Mouse (Mus musculus): Measurements from ENCODE around the gene Adck1. TPM values are rescaled to one million over a fixed set of nuclear protein-coding genes. Genes with fewer than 3 reads are reported as not detected.

Gene Adck1
- total and polyA plus RNA-seq, 3 experiments, result 26.8 to 33.3 (median 29.4) TPM

DNA sequence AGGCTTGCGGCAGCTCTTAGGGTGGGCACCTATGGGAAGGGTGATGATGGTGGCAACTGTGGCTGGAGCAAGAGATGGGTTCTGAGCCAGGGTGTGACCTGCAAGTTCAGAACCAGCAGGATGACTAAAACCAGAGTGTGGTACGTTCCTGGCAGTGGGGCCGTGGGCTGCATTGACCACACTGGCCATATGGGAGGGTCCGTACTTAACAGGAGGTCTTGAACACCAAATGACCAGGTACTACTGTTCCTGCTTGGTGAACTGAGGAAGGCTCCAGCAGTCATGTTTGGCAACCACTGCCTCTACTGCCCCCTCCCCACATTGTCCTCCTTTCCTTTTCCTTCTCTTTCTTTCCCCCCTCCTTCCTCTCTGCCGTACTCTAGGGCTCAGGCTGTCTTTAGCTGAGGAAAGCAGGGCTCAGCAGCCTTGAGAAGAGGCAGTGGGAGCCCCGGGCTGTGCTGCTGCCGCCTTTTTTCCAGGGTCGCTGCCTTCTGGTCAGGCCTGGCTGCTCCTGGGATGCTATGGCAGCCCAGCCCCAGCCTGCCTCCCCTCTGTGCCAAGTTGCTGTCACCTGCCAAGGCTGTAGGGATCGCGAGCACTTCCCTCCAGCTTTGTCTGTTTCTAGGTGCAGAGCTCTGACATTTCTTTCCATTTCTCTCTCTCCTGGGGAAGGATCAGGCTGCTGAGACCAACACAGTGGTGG is 103.4 kb downstream of the Adck1 start:
- no peaks in the 10 kb centered on the region for H3K79me2 ChIP-seq (replicated peaks; ENCODE audit: control insufficient read depth, extremely low read depth, insufficient read depth, poor library complexity, severe bottlenecking)
- no peak overlapping the region for H3K4me2 ChIP-seq (ENCODE audit: insufficient read depth, low read depth, poor library complexity, severe bottlenecking)
- no peak overlapping the region for H3K4me3 ChIP-seq (replicated peaks in 1 of 3; ENCODE audit: low read depth in 2 of 3, low read length in 2 of 3, poor library complexity in 1 of 3)
- H3K9ac ChIP-seq (ENCODE audit: insufficient read depth, low read depth), result no peak overlapping the region
- no peak for DNase-seq (ENCODE audit: extremely low read depth)
- no peaks in the 10 kb centered on the region for H3K27me3 ChIP-seq (replicated peaks)
- peaks cover 9 to 38% of the 10 kb centered on the region in 2 experiments for H3K36me3 ChIP-seq (replicated peaks in 1 of 2; ENCODE audit: control insufficient read depth in 1 of 2, insufficient read depth in 1 of 2, low read length in 1 of 2)
- H3K9me3 ChIP-seq (replicated peaks; ENCODE audit: low read length), result no peaks in the 10 kb centered on the region
- no peak overlapping the region for H3K27ac ChIP-seq (ENCODE audit: insufficient read depth, low read depth)
- no peak for TF ChIP-seq NRF1 (IDR thresholded peaks at IDR 0.05; ENCODE audit: low read depth, low read length)
- no peak for TF ChIP-seq TBP (conservative IDR thresholded peaks at IDR 0.05; ENCODE audit: low read depth, low read length)
- no peak for TF ChIP-seq EP300 (IDR thresholded peaks at IDR 0.05; ENCODE audit: low read length)
- TF ChIP-seq NELFE (IDR thresholded peaks at IDR 0.05; ENCODE audit: low read depth, low read length), result no peak
- no peak for TF ChIP-seq IRF4 (IDR thresholded peaks at IDR 0.05; ENCODE audit: low read depth, low read length)
- no peak for TF ChIP-seq MAZ (IDR thresholded peaks at IDR 0.05; ENCODE audit: low read depth, low read length)
- TF ChIP-seq USF1 (IDR thresholded peaks at IDR 0.05; ENCODE audit: low read depth, low read length), result no peak
- TF ChIP-seq MAFK (IDR thresholded peaks at IDR 0.05; ENCODE audit: insufficient replicate concordance, low read length), result no peak
- no peak for TF ChIP-seq MYC (IDR thresholded peaks at IDR 0.05; ENCODE audit: low read depth, low read length)
- no peak for TF ChIP-seq ELF1 (IDR thresholded peaks at IDR 0.05; ENCODE audit: low read depth, low read length)
- no peak for TF ChIP-seq CHD2 (IDR thresholded peaks at IDR 0.05; ENCODE audit: low read length)
- TF ChIP-seq GABPA (IDR thresholded peaks at IDR 0.05; ENCODE audit: insufficient replicate concordance, low read depth, low read length), result no peak
- TF ChIP-seq RCOR1 (conservative IDR thresholded peaks at IDR 0.05; ENCODE audit: low read depth, low read length), result no peak
- in situ Hi-C loops (cut with MboI; ENCODE audit: low pct_ligation_motif_present, low pct_unique_long_range_greater_than_20kb, low sequenced_read_pairs), result no loop called here
- H3K4me1 ChIP-seq (ENCODE audit: control insufficient read depth in 1 of 2, insufficient read depth in 2 of 2), result peaks cover 0 to 10% of the 10 kb centered on the region in 2 experiments; a peak in 2 of 4 replicates
- dilution Hi-C loops (cut with MboI; ENCODE audit: extremely low pct_ligation_motif_present, extremely low pct_unique_long_range_greater_than_20kb, low sequenced_read_pairs), result no loop called here

DNA sequence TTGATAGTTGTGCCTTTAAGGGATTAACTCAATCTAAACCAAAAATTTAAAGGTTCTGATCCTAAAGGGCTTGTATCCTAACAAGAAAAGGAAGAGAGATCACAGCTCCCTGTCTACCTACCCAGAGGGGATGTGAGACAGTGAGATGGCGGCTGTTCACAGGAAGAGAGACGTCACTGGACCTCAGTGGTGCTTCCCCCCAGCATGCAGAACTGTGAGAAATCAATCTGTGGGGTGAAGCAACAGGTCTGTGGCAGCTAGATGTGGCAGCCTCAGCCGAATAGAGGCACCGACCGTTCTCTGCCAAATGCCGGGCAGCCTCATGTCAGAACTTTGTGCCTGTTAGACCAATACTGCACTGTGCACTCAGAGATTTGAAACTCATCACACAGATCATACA is 106.4 kb downstream of the Adck1 start:
- no peak overlapping the region for H3K27ac ChIP-seq (ENCODE audit: insufficient read depth, low read depth)
- DNase-seq (ENCODE audit: extremely low read depth), result peak; percentile 38
- TF ChIP-seq MAFK (IDR thresholded peaks at IDR 0.05; ENCODE audit: insufficient replicate concordance, low read length), result no peak
- TF ChIP-seq TCF12 (IDR thresholded peaks at IDR 0.05; ENCODE audit: low read depth, low read length), result no peak
- TF ChIP-seq POLR2AphosphoS2 (IDR thresholded peaks at IDR 0.05; ENCODE audit: low read depth, low read length), result no peak
- TF ChIP-seq MAX (IDR thresholded peaks at IDR 0.05; ENCODE audit: low read length), result no peak
- no peak for TF ChIP-seq EP300 (IDR thresholded peaks at IDR 0.05; ENCODE audit: low read length)
- TF ChIP-seq PAX5 (IDR thresholded peaks at IDR 0.05; ENCODE audit: low read length), result no peak
- TF ChIP-seq MEF2A (IDR thresholded peaks at IDR 0.05; ENCODE audit: borderline replicate concordance, low read depth, low read length), result no peak
- no peak for TF ChIP-seq UBTF (IDR thresholded peaks at IDR 0.05; ENCODE audit: low read depth, low read length)
- no peak for TF ChIP-seq MAZ (IDR thresholded peaks at IDR 0.05; ENCODE audit: low read depth, low read length)
- no peak for TF ChIP-seq IRF4 (IDR thresholded peaks at IDR 0.05; ENCODE audit: low read depth, low read length)
- TF ChIP-seq SIN3A (IDR thresholded peaks at IDR 0.05; ENCODE audit: low read length), result no peak

More for the DNA sequence above, 106.4 kb downstream of the Adck1 start:
- H3K4me3 ChIP-seq (replicated peaks in 1 of 3; ENCODE audit: low read depth in 2 of 3, low read length in 2 of 3, poor library complexity in 1 of 3), result no peak overlapping the region
- H3K4me1 ChIP-seq (ENCODE audit: control insufficient read depth in 1 of 2, insufficient read depth in 2 of 2), result peaks cover 3 to 16% of the 10 kb centered on the region in 2 experiments; a peak in 2 of 4 replicates
- H3K4me2 ChIP-seq (ENCODE audit: insufficient read depth, low read depth, poor library complexity, severe bottlenecking), result no peak overlapping the region
- H3K27me3 ChIP-seq (replicated peaks), result no peaks in the 10 kb centered on the region
- peaks cover 0 to 11% of the 10 kb centered on the region in 2 experiments for H3K36me3 ChIP-seq (replicated peaks in 1 of 2; ENCODE audit: control insufficient read depth in 1 of 2, insufficient read depth in 1 of 2, low read length in 1 of 2)
- no peaks in the 10 kb centered on the region for H3K9me3 ChIP-seq (replicated peaks; ENCODE audit: low read length)
- H3K79me2 ChIP-seq (replicated peaks; ENCODE audit: control insufficient read depth, extremely low read depth, insufficient read depth, poor library complexity, severe bottlenecking), result no peaks in the 10 kb centered on the region
- dilution Hi-C loops (cut with MboI; ENCODE audit: extremely low pct_ligation_motif_present, extremely low pct_unique_long_range_greater_than_20kb, low sequenced_read_pairs) (no loop called here), in situ Hi-C loops (cut with MboI; ENCODE audit: low pct_ligation_motif_present, low pct_unique_long_range_greater_than_20kb, low sequenced_read_pairs) (no loop called here)
- no peak overlapping the region for H3K9ac ChIP-seq (ENCODE audit: insufficient read depth, low read depth)

Data from CH12.LX (cell line).